Mouse (Mus musculus) cerebellum, postnatal 10 days (tissue): ENCODE measurements at regions not wholly inside any gene's neighbourhood (a gene's known extent, or its start where the extent isn't known, plus 50 kb on each side); places are given as distances from the start of the nearest gene placed in this dataset.

Experiments used
- DNase-seq, 2 experiments: peaks; one replicate each; pipeline ENCODE4 v3.0.0; 2021; ENCODE audit warnings: mixed read lengths in 2 of 2

DNA sequence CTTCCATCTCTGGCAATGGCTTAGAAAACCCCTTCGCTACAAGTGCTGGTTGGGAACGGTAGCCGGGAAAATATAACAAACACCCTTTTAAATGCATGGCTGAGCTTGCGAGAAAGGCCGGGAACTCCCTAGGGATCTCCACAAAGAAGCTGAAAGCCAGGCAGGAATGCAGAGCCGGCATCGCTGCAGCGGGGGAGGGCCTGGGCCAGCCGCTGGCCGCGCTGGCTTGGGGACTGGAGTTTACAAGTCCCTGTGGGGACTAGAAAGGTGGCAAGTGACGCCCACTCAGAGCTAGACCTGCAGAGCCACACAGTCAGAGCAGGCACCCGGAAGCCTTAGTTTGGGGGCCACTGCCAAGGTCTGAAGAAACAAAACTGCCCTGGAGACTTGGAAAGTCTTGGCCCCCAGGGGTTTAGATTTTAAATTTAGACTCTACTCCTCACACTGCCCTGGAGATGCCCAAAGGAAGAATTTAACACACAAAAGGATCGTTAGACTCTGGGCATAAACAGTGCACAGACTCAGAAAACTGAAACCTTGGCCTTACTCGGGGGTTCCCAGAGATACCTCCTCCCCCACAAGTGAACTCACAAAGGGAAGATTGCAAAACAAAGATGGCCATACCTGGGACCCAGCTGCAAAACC lies 59.4 kb downstream of the 1700001O22Rik start:
- DNase-seq, result peak; percentile 47 to 62

DNA sequence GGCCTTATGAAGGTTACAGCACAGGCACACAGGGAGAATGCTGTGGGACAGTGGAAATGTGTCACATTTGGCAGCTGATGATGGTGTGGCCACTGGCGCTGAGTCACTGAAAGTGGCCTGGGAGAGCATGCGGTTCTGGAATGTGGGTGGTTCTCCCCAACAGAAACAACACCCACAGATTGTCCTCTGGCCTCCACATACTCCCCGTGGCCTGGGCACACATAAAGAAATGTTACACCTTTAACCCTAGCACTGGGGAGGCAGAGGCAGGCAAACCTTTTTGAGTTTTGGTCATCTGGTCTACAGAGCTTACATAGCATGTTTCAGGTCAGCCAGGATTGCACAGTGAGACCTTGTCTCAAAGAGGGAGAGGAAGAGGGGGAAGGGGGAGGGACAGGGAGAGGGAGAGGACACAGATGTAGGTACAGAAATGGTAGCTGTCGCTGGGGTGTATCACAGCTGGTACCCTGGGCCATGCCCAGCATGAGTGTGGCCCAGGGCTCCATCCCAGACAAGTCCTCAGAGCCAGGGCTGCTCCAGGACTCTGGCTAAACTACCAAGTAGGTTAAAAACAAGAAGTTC lies 60.1 kb downstream of the 1700001O22Rik start:
- DNase-seq, result peak in 1 of 2 experiments; percentile 31

DNA sequence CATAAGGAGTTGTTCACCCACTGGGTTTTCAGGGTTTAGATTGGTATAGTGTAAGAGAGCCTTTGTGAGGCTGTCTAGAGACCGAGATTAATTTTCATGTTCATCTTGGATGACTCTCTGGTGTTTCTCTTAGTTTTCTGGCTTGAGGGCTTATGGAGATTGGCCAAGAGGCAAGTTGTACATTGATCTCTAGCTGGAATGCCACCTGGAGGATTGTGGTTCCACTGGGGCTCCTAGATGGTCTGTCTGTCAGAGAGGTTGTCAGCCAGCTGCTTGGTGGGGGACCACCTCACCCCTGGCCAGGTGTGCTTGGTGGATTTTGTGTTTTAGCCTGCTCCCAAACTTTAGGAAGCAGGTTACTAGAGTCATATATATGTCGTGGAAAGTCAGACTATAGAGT lies 62.0 kb downstream of the 1700001O22Rik start:
- no peak for DNase-seq

DNA sequence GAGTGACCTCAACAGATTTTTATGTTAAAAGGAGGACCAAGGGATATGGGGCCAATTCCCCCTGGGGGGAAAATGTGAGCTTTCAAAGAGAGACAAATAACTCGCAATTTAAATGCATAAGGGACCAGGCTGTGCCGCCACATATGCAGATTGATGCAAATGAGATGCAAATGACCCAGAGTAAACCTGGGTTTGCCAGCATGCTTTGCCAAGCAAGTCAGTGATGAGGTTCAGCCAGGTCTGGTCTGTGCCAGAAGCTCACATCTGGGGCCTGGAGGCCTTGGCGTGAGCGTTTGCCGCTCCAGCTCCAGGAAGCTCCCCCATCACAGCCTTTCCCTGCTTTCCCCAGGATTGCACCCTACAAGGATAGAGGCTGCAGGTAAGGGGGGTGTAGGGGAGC lies 65.7 kb downstream of the 1700001O22Rik start:
- DNase-seq, result peak; percentile 69 to 83

DNA sequence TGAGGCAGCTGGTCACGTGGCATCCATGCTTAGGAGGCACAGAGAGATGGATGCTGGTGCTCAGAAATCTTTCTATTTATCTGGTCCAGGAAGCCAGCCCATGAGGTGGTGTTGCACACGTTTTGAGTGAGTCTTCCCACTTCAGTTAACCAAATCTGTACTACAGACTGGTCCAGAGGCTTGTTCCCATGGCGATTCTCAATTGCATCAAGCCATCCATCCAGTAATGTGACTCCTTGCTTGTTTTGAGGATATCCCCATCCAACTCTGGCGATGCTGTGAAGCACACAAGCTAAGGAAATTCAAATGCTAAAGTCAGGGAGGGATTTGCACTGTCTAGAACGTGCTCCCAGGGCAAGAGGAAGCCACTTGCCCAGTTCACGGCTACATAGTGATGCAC lies 66.8 kb downstream of the 1700001O22Rik start:
- DNase-seq, result no peak

DNA sequence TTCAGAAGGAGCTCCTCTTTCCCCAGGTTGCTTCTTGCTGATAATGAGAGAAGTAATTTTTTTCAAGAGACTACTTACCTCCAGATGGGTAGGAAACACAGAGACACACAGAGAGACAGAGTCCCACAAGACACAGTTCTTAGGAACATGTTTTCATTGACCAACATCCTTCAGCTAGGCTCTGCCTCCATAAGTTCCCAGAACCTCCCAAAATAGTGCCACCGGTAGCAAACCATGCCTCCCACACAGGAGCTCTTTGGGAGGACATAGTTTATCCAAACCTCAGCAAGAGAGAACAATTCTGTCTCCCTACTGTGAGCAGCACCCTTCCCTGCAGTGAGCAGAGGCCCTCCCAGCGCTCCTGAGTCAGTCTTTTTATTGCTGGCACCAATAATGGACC lies 67.2 kb downstream of the 1700001O22Rik start:
- no peak for DNase-seq

DNA sequence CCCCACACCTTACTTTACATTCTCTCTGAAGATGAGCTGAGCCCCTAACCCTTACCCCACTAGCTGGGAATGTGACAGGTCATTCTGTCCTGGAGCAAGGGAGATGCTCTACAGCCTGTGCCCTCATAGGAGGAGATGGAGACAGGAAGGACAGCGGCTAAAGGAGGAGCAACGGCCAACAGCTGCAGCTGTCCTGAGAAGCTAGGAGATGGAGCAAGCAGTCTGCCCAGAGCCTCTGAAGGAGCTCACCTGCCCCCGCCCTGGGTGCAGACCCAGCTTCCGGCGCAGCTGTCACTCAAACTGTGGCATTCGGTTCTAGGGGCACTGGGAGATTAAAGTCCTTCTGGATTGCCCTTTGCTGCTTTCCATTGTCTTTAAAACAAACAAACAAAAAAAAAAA lies 69.6 kb downstream of the 1700001O22Rik start:
- no peak for DNase-seq

DNA sequence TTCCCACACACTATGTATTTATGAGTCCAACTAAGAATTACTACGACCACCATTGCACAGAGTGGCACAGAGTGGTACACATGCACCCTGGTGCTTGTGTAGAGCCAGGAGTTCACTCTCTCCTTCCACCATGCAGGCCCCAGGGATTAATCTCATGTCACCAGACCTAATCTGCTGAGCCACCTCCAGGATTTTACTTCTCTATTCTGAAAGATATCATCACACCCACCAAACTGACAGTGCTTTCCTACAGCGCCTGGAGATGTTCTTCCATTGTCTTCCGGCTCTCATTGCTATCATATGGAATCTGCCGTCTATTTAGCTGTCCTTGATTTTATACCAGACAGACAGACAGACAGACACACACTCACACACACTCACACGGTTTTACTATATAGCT lies 71.6 kb downstream of the 1700001O22Rik start:
- no peak for DNase-seq

DNA sequence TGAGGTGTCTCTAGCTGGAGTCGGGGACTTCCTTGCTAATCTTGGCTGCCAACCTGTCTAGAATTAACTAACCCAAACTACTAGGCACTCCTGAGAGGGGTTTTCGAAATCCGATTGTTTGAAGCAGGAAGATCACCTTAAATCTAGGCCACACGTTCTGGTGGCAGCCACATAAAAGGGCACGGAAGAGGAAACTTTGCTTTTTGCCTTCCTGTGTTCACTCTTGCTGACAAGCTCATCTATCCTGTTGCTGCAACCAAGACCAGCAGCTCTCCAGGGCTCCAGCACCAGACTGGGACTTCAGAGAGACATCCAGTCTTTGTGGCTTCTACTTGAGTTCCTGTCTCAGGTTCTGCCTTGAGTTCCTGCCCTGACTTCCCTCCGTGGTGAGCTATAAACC lies 75.5 kb downstream of the 1700001O22Rik start:
- DNase-seq, result no peak

DNA sequence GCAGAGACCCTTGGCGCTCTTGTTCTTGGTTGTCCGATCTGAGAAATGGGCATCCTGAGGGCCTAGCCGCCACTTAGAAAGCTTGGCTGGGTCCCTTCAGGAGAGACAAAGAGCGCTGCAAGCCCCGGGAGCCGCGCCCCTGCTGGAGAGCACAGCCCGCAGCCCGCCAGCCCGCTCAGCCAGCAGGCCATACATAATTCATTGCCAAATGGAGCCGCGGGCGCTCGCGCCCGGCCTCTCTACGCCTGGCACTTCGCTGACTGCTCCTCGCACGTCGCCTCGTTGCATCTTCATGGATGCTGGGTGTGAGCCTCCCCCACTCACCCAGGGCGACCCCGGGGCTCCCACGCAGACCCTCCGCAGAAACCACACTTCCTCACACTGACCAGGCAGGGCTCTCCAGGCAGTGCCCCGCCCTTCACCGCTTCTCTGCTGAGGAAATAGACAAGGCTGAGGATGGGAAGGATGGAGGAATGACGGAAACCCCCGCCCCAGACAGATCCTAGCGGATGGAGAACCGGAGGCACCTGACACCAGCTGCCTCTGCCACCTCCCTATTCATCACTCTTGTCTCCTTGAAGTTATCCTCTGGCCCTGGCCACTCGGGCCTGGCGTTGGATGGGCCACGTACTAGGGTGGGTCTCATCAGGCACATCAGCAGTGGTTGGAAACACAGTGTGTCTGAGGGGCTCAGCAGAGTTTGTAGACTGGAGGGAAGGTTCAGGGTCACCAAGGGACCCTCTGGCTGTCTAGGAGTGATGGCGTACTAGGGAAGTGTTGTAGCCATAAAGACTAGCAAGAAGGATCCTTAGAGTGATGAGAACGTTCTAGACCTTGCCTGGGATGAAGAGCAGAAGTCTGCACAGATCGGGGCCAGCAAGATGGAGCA lies 77.6 kb downstream of the 1700001O22Rik start:
- DNase-seq, result peak; percentile 73 to 82

DNA sequence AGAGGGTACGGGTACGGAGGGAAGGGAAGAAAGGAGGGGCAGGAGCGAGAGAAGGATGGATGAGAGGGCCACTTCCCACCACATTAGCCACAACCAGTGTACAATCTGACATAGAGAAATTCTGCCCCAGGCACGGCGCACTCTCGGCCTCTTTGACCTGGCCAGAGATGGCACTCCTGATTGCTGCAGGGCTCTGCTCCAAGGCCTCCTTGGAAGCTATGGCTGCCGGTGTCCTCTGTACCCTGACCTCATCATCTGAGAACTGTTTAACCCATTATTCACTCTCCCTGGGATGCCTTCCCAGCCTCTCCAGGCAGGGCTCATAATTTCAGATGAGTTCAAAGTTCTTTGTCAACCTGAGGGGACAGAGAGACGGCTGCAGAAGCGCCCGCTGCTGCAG lies 78.3 kb downstream of the 1700001O22Rik start:
- DNase-seq, result peak; percentile 58 to 60

DNA sequence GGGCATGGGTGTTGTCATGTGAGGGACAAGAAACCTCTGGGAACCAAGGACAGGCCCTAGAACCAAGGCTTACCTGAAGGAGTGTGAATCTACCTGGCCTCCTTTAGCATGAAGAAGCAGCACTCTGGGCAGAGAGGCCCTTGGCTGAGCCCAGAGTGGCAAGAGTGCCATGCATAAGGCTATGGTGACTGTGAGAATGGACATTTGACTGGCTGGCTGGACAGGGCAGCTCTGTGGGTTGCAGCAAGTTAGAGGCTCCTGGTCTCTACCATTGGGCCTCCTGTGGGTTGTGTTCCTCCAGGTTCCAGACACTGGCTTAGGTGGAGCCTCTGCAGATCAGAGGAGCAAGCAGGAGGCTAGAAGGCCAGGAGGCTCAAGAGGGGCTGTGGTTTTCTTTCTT lies 78.9 kb downstream of the 1700001O22Rik start:
- no peak for DNase-seq

DNA sequence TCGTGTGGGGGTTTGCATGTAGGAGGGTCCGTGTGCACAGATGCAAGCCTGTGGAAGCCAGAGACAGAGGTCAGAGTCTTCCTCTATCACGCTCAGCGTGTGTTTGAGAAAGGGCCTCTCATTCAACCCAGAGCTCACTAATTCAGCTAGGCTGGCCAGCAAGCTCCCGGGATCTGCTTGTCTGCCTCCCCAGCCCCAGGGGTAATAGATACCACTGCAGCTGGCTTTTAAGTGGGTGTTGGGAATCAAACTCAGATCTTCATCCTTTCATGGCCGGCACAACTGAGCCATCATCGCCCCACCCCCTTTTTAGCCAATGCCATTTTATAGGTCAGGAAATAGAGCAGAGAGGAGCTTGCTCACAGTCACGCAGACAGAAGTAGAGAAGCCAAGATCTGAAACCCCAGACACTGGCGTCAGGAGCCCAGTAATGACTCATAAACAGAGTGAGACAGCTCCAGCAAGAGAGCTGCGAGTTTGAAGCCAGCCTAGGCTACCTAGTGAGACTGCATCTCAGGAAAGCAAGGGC lies 80.3 kb downstream of the 1700001O22Rik start:
- peak; percentile 47 to 60 for DNase-seq

DNA sequence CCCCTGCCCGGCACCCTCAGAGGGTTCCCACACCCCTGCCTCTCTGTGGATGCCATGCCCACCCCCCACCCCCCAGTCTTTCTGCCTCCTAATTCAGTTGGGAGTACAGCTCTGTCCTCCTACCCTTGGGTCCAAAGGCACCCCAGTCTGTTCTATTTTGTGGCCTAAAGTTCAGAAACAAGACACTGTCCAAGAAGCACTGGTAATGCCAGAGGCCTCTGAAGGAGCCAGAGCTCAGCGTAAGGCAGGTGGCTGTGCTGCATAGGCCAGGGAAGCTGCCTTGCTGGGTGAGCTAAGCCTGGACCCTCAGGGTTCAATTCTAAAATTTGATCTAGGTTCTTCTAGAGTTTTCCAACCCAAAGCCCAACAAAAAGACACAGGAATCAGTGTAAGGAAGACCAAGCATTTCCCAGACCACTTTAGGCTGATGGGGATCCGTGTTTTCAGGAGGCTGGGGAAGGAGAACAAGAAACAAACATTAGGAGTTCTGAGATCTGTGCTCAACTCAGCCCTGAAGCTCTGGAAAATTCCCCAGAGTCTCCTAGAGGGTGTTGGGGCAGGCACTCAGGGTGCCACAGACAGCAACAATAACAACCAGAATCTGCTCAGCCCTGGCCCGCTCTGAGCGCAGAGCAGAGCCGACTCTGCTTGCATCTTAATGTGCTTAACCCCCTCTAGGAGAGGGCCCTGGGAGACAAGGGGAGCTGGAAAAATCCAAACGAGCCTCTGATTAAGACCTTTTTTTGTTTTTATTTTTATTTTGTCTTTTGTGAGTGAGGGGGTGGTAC lies 81.0 kb downstream of the 1700001O22Rik start:
- peak in 1 of 2 experiments; percentile 38 for DNase-seq

DNA sequence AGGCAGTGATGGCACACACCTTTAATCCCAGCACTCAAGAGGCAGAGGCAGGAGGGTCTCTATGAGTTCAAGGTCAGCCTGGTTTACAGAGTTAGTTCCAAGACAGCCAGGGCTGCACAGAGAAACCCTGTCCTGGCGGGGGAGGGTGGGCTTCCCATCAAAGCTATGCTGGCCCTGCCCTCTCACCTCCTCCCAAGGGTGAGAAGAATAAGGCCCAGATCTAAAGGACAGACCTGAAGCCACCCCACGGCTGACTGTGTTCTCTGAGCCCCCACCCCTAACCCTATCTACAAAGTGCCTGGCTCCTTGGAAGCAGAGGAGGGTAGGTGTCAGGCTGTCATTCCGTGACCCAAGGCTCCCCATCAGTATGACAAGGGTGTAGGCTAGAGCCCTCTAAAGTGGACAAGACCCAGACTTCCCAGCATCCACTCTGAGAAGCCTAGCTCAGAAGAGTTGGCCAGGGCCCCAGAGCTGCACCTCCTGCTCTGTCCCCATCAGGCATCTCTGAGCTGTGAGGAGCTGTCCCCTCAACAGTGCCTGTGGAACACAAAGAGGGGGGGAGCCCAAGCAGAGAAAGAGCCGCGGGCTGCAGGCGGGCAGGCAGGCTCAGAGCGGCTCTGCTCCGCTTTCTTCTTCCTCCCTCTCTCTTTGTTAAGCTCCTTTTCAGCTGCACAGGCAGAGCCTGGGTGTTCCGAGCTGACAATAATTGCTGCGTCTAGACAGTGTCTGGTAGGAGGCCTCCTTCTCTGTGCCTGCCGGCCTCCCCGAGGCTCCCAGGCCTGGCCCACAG lies 81.8 kb downstream of the 1700001O22Rik start:
- DNase-seq, result peak; percentile 69 to 77

DNA sequence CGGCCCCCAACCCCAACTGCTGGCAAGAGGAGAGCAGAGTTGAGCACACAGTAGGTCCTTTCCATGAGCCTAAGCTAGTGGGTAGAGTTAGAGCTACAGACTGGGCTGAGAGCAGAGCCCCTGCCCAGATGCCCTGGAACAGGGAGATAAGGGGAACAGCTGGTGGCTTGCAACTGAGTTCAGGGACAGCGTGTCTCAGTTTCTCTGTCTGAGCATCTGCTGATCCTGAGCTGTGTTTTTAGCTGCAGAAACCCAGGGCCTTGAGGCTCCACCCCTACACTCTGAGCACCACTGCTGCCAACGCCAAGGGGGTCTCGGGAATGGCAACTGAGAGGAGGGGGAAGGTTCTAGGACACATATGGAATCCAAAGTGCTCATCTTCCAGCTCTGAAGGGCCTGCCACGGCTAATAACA lies 82.4 kb downstream of the 1700001O22Rik start:
- DNase-seq, result peak in 1 of 2 experiments; percentile 19

DNA sequence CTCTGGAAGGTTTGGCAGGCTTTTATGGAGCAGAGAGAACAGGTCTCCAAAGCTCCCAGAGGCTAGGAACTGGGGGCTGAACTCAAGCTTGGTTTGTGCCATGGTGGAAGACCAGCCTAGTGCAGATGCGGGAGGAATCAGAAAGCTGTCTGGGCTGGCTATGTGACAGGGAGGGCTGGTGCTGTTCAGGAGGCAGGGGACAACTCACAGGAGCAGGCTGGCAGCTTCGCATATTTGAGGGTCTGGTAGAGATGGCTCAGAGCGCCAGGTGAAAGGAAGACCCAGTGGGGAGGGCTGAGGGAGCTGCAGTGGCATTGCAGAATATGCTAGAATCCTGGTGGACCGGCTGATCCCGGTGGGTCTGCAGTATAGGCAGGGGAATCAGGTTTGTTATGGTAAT lies 83.2 kb downstream of the 1700001O22Rik start:
- DNase-seq, result peak; percentile 54 to 61

DNA sequence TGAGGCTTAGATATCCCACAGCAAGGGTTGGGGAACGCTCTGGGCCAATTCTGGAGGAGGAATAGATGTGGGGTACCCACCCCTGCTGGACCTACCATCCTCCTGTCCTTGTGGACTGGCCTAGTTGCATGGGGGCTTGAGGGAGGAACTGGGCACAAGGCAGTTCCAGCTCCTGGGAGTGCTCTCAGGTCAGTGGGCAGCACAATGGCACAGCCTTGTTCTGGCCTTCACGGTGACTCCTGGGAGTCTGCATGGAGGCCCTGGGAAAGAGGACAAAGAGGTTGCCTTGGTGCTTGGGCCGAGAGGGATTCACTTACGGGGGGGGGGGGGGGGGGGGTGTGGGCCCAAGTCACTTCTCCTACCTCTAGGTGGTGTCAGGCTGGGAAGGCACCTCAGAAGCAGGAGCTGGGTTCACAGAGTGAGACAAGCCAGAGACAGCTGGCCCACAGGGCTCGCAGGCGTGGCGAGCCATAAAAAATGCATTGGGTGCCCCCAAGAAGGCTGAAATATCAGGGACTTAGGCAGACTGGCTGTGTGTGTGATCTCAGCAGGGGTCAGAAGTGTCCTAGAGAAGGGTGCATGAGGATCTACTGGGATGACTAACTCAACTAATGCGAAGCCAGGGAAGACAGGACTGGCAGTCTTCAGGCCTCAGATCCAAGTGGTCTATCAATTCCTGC lies 83.7 kb downstream of the 1700001O22Rik start:
- peak; percentile 55 to 60 for DNase-seq

DNA sequence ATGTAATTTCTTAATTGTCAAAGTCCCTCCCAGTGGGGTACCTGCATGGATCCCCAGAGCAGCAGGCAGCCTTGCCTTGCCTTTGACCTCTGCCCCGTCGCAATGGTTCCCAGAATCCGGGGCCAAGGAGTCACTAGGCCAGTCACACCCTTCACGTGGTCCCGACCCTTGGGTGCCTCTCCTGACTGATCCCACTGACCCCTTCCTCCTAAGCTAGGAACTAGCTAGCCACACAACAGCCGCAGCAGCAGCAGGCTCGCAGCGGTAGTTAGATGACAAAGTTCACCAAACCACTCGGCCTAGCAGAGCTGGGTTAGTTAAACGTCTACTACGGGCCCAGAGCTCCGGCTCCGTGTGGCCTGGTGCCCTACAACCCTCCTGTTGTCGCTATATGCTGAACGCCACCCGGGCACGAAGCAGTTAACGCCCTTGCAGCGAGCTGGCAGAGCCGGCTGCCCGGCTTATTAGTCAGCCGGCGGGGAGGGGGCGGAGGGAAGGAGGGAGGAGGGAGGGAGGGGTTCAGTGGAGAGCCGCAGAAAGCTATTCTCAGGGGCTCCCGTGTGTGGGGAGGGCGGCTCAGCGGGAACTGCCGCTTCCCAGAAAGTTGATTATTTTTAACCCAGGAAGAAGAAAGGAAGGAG lies 84.6 kb downstream of the 1700001O22Rik start:
- peak; percentile 96 to 98 for DNase-seq

DNA sequence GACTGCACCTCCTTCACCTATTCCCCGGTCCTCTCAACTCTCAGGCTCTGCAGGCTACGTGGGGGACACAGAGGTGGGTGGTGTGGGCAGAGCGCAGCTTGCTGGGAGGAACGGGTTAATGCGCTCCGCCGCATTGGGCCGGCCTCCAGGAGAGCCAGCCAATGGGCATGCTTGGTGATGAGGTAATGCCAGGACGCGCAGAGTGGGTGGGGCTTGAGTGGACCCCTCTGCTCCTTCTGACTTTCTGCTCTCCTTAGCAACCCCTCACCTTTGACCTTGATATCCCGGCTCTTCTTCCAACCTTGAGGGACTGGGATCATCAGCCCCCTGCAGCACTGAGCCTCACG lies 85.2 kb downstream of the 1700001O22Rik start:
- DNase-seq, result peak; percentile 98
